Mouse (Mus musculus) kidney, embryonic 15.5 days (tissue): ENCODE results near the gene Gm45785. TPM values are rescaled to one million over a fixed set of nuclear protein-coding genes. Genes with fewer than 3 reads are reported as not detected.

Source experiments
- ATAC-seq: fragments of 200-750 bp; cut with Nextera tagmentation; replicated peaks from 2 replicates; pipeline ENCODE4 v1.8.0; 2017; ENCODE audit warnings: moderate TSS enrichment; ENCODE audit not compliant: low FRiP score
- H3K27ac ChIP-seq: fragments of 300-500 bp; sonication (generic); 2 replicates; pipeline ENCODE4 v1.5.1; 2015; ENCODE audit warnings: mild to moderate bottlenecking, inconsistent platforms
- H3K27me3 ChIP-seq: fragments of 300-500 bp; sonication (generic); 2 replicates; pipeline ENCODE4 v1.6.1; 2015; ENCODE audit warnings: inconsistent platforms
- H3K36me3 ChIP-seq: fragments of 300-500 bp; sonication (generic); 2 replicates; pipeline ENCODE4 v1.6.1; 2015; ENCODE audit warnings: inconsistent platforms
- H3K4me1 ChIP-seq: fragments of 300-500 bp; sonication (generic); 2 replicates; pipeline ENCODE4 v1.6.1; 2015; ENCODE audit warnings: inconsistent platforms
- H3K4me2 ChIP-seq: fragments of 300-500 bp; sonication (generic); 2 replicates; pipeline ENCODE4 v1.6.1; 2015; ENCODE audit warnings: moderate library complexity, mild to moderate bottlenecking, inconsistent platforms
- H3K4me3 ChIP-seq: fragments of 300-500 bp; sonication (generic); replicated peaks from 2 replicates; pipeline ENCODE4 v1.5.1; 2015; ENCODE audit warnings: mild to moderate bottlenecking, inconsistent platforms
- H3K9ac ChIP-seq: fragments of 300-500 bp; sonication (generic); 2 replicates; pipeline ENCODE4 v1.6.1; 2015; ENCODE audit warnings: mild to moderate bottlenecking, inconsistent platforms
- H3K9me3 ChIP-seq: fragments of 300-500 bp; sonication (generic); replicated peaks from 2 replicates; pipeline ENCODE4 v1.6.1; 2016; ENCODE audit warnings: inconsistent platforms
- WGBS: fragments of 180-500 bp; shearing (Covaris S2); methylation state at CpG from one replicate; pipeline ENCODE4 v1.1.7; 2015; ENCODE audit warnings: mixed read lengths; 5-methylcytosine and 5-hydroxymethylcytosine counted together
- polyA plus RNA-seq: library from polyadenylated mRNA; unstranded; fragments of >200 nt; fragmentation: Nextera tagmentation; extraction: Ambion mirVana; gene quantifications from 2 replicates; pipeline ENCODE4 v1.2.1, GENCODE M21; 2015

The Gm45785 gene
- polyA plus RNA-seq, 1 experiment from 2014 or later, result not detected

DNA sequence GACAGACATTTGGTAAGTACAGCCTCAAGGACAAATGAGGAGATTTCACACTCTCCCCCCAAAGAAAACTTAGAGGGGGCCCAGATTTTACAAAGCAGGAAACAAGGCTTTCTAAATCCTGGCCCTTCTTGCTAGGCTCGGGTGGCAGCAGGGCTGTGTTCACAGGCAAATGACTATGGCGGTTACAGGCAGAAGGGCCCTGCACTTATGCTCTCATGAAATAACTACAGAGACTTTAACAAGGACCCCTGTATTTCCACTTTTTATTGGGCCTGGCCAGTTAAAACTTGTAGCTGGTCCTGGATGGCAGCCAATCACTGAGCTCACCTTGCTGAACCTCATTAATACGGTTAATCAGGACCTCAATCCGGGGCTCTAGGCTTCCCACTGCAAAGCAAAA, 75.6 kb downstream of the Gm45785 start:
- Histone ChIP-seq H3K27ac (no peak overlapping the region), H3K4me1 (no peaks in the 10 kb centered on the region), H3K4me3 (no peak overlapping the region), H3K9ac (no peak overlapping the region), H3K9me3 (no peaks in the 10 kb centered on the region), H3K27me3 (no peaks in the 10 kb centered on the region), H3K36me3 (no peaks in the 10 kb centered on the region), H3K4me2 (no peak overlapping the region)
- ATAC-seq, result no peak
- 78% methylated on average over 4 of the region's 4 CpGs for WGBS

Other genes starting within 250 kb of the Gm45785 start
- not detected in 2 replicates for gene Olfr61, start 227.4 kb downstream of the Gm45785 start, polyA plus RNA-seq
- gene Olfr53, start 209.9 kb downstream of the Gm45785 start, polyA plus RNA-seq, result not detected in 2 replicates
- gene Olfr539, start 196.4 kb downstream of the Gm45785 start, polyA plus RNA-seq, result not detected in 2 replicates
- gene Olfr45, start 174.4 kb downstream of the Gm45785 start, polyA plus RNA-seq, result not detected in 2 replicates
- not detected in 2 replicates for gene Olfr541, start 159.1 kb downstream of the Gm45785 start, polyA plus RNA-seq
- gene Cyp2e1, start 92.6 kb downstream of the Gm45785 start, polyA plus RNA-seq, result 0.42 and 0.49 TPM in 2 replicates
- gene Syce1, start 68.5 kb downstream of the Gm45785 start, polyA plus RNA-seq, result 0.10 and 0.22 TPM in 2 replicates
- 1.7 and 1.8 TPM in 2 replicates for gene Zfp941, start 34.2 kb downstream of the Gm45785 start, polyA plus RNA-seq
- gene Urah, start 21.3 kb downstream of the Gm45785 start, polyA plus RNA-seq, result 0.62 and 0.82 TPM in 2 replicates
- gene Scgb1c1, start 10.8 kb downstream of the Gm45785 start, polyA plus RNA-seq, result not detected in 2 replicates
- gene Odf3, start 8.5 kb downstream of the Gm45785 start, polyA plus RNA-seq, result 0.12 TPM in 1 of 2 replicates, not detected in the other
- 54.8 and 59.7 TPM in 2 replicates for gene Ric8a, start 626 bp upstream of the Gm45785 start, polyA plus RNA-seq
- 35.9 and 37.2 TPM in 2 replicates for gene Bet1l, start 1.2 kb upstream of the Gm45785 start, polyA plus RNA-seq
- 241 and 246 TPM in 2 replicates for gene Psmd13, start 25.6 kb upstream of the Gm45785 start, polyA plus RNA-seq
- gene Sirt3, start 26.0 kb upstream of the Gm45785 start, polyA plus RNA-seq, result 32.5 and 36.3 TPM in 2 replicates
- gene Cox8b, start 44.1 kb upstream of the Gm45785 start, polyA plus RNA-seq, result 3.9 and 4.8 TPM in 2 replicates
- gene Nlrp6, start 64.6 kb upstream of the Gm45785 start, polyA plus RNA-seq, result 1.1 and 1.2 TPM in 2 replicates
- gene Pgghg, start 85.1 kb upstream of the Gm45785 start, polyA plus RNA-seq, result 19.5 and 23.5 TPM in 2 replicates
- gene Ifitm5, start 94.0 kb upstream of the Gm45785 start, polyA plus RNA-seq, result 4.3 and 21.7 TPM in 2 replicates
- 0.39 TPM in 1 of 2 replicates, not detected in the other for gene Gm45717, start 99.6 kb upstream of the Gm45785 start, polyA plus RNA-seq
- gene Ifitm2, start 99.7 kb upstream of the Gm45785 start, polyA plus RNA-seq, result 897 and 954 TPM in 2 replicates
- 55.2 and 59.7 TPM in 2 replicates for gene Ifitm1, start 110.9 kb upstream of the Gm45785 start, polyA plus RNA-seq
- gene Ifitm3, start 154.4 kb upstream of the Gm45785 start, polyA plus RNA-seq, result 187 and 205 TPM in 2 replicates
- gene Ifitm6, start 161.6 kb upstream of the Gm45785 start, polyA plus RNA-seq, result 1.3 and 2.2 TPM in 2 replicates
- gene Gm17387, start 172.8 kb upstream of the Gm45785 start, polyA plus RNA-seq, result not detected in 2 replicates
- gene B4galnt4, start 204.8 kb upstream of the Gm45785 start, polyA plus RNA-seq, result 12.4 and 15.4 TPM in 2 replicates
- gene Pkp3, start 221.9 kb upstream of the Gm45785 start, polyA plus RNA-seq, result 7.8 and 7.9 TPM in 2 replicates
- 20.8 and 24.7 TPM in 2 replicates for gene Sigirr, start 244.2 kb upstream of the Gm45785 start, polyA plus RNA-seq